ENCODE assay signal across 19 mouse cellular contexts in the genomic region with DNA sequence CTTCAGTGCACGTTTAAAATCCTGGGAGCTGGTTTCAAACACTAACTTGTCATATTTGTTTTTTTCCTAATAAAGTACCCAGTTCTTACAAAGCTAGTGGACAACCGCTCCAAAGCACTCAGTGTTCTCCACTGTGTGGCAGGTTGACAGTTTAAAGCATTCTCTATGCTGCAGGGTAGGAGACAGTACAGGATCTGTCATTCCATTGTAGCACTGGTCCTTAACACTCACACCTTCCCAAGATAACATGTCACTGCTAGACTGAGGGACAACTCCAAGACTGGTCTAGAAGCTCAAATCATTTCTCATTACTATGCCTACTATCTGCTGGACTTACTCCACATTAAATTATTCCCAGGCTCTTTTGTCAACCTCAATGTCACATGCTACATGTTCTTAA.
"Had no signal": no experiment of that assay in that cellular context is flagged by ENCODE, and none has a peak within 500 bp of the region (broad histone marks: within the 10 kb centered on the region; RNA-seq: fewer than 3 reads in every experiment).

No protein-coding gene starts in this region.

- H3K4me1 ChIP-seq: limb, embryonic 15.5 days; midbrain, embryonic 12.5 days; midbrain, embryonic 15.5 days; neural tube, embryonic 12.5 days; neural tube, embryonic 15.5 days; stomach, embryonic 15.5 days had no signal

- H3K9ac ChIP-seq: limb, embryonic 12.5 days; limb, embryonic 15.5 days; liver, embryonic 14.5 days; liver, postnatal 0 days; lung, embryonic 14.5 days; midbrain, embryonic 12.5 days; midbrain, embryonic 15.5 days; neural tube, embryonic 12.5 days; neural tube, embryonic 15.5 days; stomach, embryonic 15.5 days had no signal

- H3K27me3 ChIP-seq: limb, embryonic 12.5 days; limb, embryonic 15.5 days; midbrain, embryonic 12.5 days; midbrain, embryonic 15.5 days; neural tube, embryonic 12.5 days; neural tube, embryonic 15.5 days; stomach, embryonic 15.5 days had no signal

- H3K9me3 ChIP-seq: limb, embryonic 12.5 days; limb, embryonic 15.5 days; midbrain, embryonic 12.5 days; midbrain, embryonic 15.5 days; neural tube, embryonic 12.5 days; neural tube, embryonic 15.5 days; stomach, embryonic 15.5 days had no signal

- H3K27ac ChIP-seq: limb, embryonic 12.5 days; limb, embryonic 15.5 days; liver, embryonic 14.5 days; macrophage; midbrain, embryonic 12.5 days; midbrain, embryonic 15.5 days; neural tube, embryonic 12.5 days; neural tube, embryonic 15.5 days; stomach, embryonic 15.5 days had no signal

- ATAC-seq: liver, postnatal 0 days; lung, postnatal 0 days; midbrain, embryonic 15.5 days had no signal

- H3K36me3 ChIP-seq: limb, embryonic 12.5 days; limb, embryonic 15.5 days; midbrain, embryonic 12.5 days; midbrain, embryonic 15.5 days; neural tube, embryonic 12.5 days; neural tube, embryonic 15.5 days; stomach, embryonic 15.5 days had no signal

- H3K4me2 ChIP-seq: limb, embryonic 12.5 days; limb, embryonic 15.5 days; liver, embryonic 11.5 days; lung, embryonic 14.5 days; midbrain, embryonic 12.5 days; midbrain, embryonic 15.5 days; neural tube, embryonic 12.5 days; neural tube, embryonic 15.5 days; stomach, embryonic 15.5 days had no signal

- DNase-seq: kidney, postnatal 14 days; kidney, postnatal 4 days; left cerebral cortex, postnatal 4 days; liver, postnatal 0 days; lung, embryonic 14.5 days; right cerebral cortex, postnatal 25 days; spleen, adult 18-20 months; thymus, postnatal 25 days had no signal

- H3K4me3 ChIP-seq: limb, embryonic 12.5 days; limb, embryonic 15.5 days; midbrain, embryonic 12.5 days; midbrain, embryonic 15.5 days; neural tube, embryonic 12.5 days; neural tube, embryonic 15.5 days; stomach, embryonic 15.5 days had no signal
